Mouse (Mus musculus): ENCODE results near the gene Ikbip. TPM values are rescaled to one million over a fixed set of nuclear protein-coding genes. Genes with fewer than 3 reads are reported as not detected.
A peak's percentile ranks its signal among the peaks of the same experiment; 100 is the strongest.

The Ikbip gene
- polyA plus RNA-seq, 1 experiment from 2014 or later = 12.1 TPM

- 86% methylated on average over 2 of the region's 2 CpGs for WGBS
- H3K4me3 ChIP-seq (replicated peaks; ENCODE audit: low read length) = no peak overlapping the region
- ATAC-seq = no peak
These were observed 6.1 kb upstream of the Ikbip start for GRCm38 (mm10) chr10:91076667-91077066.

DNA sequence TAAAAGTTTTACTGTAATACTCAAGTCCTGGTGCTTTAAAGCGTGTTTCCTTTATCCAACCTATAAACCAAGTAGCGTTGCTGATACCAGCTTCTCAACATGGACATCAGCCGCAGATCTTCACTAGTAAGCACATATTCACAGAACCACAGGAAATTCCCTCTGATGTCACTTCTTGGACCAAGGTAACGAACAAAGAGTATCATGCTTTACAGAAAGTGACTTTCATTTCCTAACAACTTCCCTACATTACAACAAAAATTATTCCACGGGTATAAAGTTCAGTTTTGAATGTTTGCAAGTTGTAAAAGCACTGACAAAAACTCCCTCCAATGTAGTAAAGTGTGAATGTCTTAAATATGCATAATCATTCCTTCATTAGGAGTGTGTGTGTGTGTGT is 2.2 kb upstream of the Ikbip start:
- no peak for ATAC-seq
- 85% methylated on average over 5 of the region's 5 CpGs for WGBS
- H3K27me3 ChIP-seq (replicated peaks; ENCODE audit: control insufficient read depth, insufficient read depth, low read length) = no peaks in the 10 kb centered on the region
- peaks cover 6% of the 10 kb centered on the region for H3K4me1 ChIP-seq (replicated peaks; ENCODE audit: control insufficient read depth, insufficient read depth, low read length)
- H3K27ac ChIP-seq (ENCODE audit: low read length) = no peak overlapping the region
- H3K9ac ChIP-seq (replicated peaks; ENCODE audit: low read depth, low read length) = no peak overlapping the region
- H3K36me3 ChIP-seq (ENCODE audit: control insufficient read depth, insufficient read depth) = no peaks in the 10 kb centered on the region
- H3K4me3 ChIP-seq (replicated peaks; ENCODE audit: low read length) = no peak overlapping the region
- no peak overlapping the region for H3K4me2 ChIP-seq (ENCODE audit: low read length)
- H3K9me3 ChIP-seq (ENCODE audit: control insufficient read depth, low read length) = no peaks in the 10 kb centered on the region

More at GRCm38 (mm10) chr10:91076667-91077066, 6.1 kb upstream of the Ikbip start:
- H3K4me2 ChIP-seq (ENCODE audit: low read length) = no peak overlapping the region
- no peaks in the 10 kb centered on the region for H3K9me3 ChIP-seq (ENCODE audit: control insufficient read depth, low read length)
- peaks cover 2% of the 10 kb centered on the region; the same call in 1 of the 2 replicates for H3K36me3 ChIP-seq (ENCODE audit: control insufficient read depth, insufficient read depth)
- H3K4me1 ChIP-seq (replicated peaks; ENCODE audit: control insufficient read depth, insufficient read depth, low read length) = peaks cover 3% of the 10 kb centered on the region
- H3K27ac ChIP-seq (ENCODE audit: low read length) = no peak overlapping the region
- no peaks in the 10 kb centered on the region for H3K27me3 ChIP-seq (replicated peaks; ENCODE audit: control insufficient read depth, insufficient read depth, low read length)
- H3K9ac ChIP-seq (replicated peaks; ENCODE audit: low read depth, low read length) = no peak overlapping the region

GRCm38 (mm10) chr10:91081959-91082507 is 707 bp upstream of the Ikbip start:
- no peak; the same call in 1 of the 2 replicates for ATAC-seq
- no peaks in the 10 kb centered on the region for H3K27me3 ChIP-seq (replicated peaks; ENCODE audit: control insufficient read depth, insufficient read depth, low read length)
- H3K4me1 ChIP-seq (replicated peaks; ENCODE audit: control insufficient read depth, insufficient read depth, low read length) = peaks cover 6% of the 10 kb centered on the region
- 0% methylated on average over 26 of the region's 27 CpGs for WGBS
- H3K9ac ChIP-seq (replicated peaks; ENCODE audit: low read depth, low read length) = peak overlapping the region; percentile 87
- peak overlapping the region; percentile 77 for H3K4me2 ChIP-seq (ENCODE audit: low read length)
- no peaks in the 10 kb centered on the region for H3K36me3 ChIP-seq (ENCODE audit: control insufficient read depth, insufficient read depth)
- H3K27ac ChIP-seq (ENCODE audit: low read length) = peak overlapping the region; percentile 85
- H3K4me3 ChIP-seq (replicated peaks; ENCODE audit: low read length) = peak overlapping the region; percentile 89
- H3K9me3 ChIP-seq (ENCODE audit: control insufficient read depth, low read length) = no peaks in the 10 kb centered on the region

GRCm38 (mm10) chr10:91083393-91083927 is 720 bp downstream of the Ikbip start:
- H3K9ac ChIP-seq (replicated peaks; ENCODE audit: low read depth, low read length) = peak overlapping the region; percentile 72
- peak overlapping the region; percentile 70 for H3K4me2 ChIP-seq (ENCODE audit: low read length)
- peaks cover 6% of the 10 kb centered on the region for H3K4me1 ChIP-seq (replicated peaks; ENCODE audit: control insufficient read depth, insufficient read depth, low read length)
- WGBS = 41% methylated on average over 12 of the region's 12 CpGs
- no peaks in the 10 kb centered on the region for H3K9me3 ChIP-seq (ENCODE audit: control insufficient read depth, low read length)
- no peaks in the 10 kb centered on the region for H3K27me3 ChIP-seq (replicated peaks; ENCODE audit: control insufficient read depth, insufficient read depth, low read length)
- peak overlapping the region; percentile 89 for H3K4me3 ChIP-seq (replicated peaks; ENCODE audit: low read length)
- H3K27ac ChIP-seq (ENCODE audit: low read length) = peak overlapping the region; percentile 57; the same call in 1 of the 2 replicates
- H3K36me3 ChIP-seq (ENCODE audit: control insufficient read depth, insufficient read depth) = no peaks in the 10 kb centered on the region
- ATAC-seq = no peak

DNA sequence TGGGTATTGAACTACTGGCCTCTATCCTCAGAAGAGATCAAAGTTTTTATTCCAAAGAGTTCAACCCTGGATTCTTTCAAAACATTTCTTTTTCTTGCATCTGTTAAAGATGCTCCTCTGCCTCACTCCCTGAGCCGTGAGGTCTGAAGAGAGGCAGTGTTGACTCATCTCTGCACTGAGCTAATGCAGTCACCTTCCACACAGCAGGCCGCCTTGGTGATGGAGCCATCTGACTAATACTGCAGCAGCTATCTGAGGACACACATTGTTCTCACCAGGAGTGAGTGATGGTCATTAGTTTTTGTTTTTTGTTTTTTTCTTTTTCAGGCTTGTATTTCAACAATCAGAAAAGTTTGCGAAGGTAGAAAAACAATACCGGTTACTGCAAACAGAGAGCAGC is 10.1 kb downstream of the Ikbip start:
- Histone ChIP-seq H3K4me3 (replicated peaks; ENCODE audit: low read length) (no peak overlapping the region), H3K36me3 (ENCODE audit: control insufficient read depth, insufficient read depth) (no peaks in the 10 kb centered on the region), H3K9me3 (ENCODE audit: control insufficient read depth, low read length) (no peaks in the 10 kb centered on the region), H3K9ac (replicated peaks; ENCODE audit: low read depth, low read length) (no peak overlapping the region), H3K27me3 (replicated peaks; ENCODE audit: control insufficient read depth, insufficient read depth, low read length) (no peaks in the 10 kb centered on the region), H3K27ac (ENCODE audit: low read length) (no peak overlapping the region), H3K4me1 (replicated peaks; ENCODE audit: control insufficient read depth, insufficient read depth, low read length) (no peaks in the 10 kb centered on the region), H3K4me2 (ENCODE audit: low read length) (no peak overlapping the region)
- no peak for ATAC-seq
- 90% methylated on average over 4 of the region's 4 CpGs for WGBS

DNA sequence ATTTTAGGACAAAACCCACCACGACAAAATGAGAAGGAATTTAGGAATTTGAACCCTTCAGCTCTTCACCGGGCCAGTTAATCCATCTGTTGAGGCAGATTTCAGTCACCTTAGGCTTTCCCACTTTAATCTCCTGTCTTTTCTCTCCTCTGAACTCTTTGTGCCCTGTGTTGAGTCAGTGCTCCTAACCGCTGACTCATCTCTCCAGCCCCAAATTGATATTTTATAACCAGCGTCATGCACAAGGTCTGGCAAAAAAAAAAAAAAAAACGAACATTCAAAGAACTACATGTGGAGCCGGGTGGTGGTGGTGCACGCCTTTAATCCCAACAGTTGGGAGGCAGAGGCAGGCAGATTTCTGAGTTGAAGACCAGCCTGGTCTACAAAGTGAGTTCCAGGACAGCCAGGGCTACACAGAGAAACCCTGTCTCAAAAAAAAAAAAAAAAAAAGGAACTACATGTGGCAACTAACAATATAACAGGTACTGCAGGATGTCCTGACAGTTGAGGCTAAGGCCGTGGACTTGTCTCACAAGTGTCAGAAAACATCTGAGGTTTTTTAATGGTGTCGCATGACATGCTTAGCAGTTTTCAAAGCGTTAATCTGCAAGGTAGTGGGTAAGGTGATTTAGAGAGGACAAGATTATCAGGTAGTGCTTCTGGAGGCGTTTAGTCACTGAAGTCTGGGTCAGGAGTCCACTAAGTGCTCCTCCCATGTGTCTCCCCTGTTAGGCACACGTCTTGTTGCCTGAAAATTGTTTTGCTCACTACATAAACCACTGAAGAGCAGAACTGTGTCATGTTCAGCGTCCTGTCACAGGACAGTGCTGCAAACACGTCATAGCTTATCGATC is 11.7 kb downstream of the Ikbip start:
- H3K9me3 ChIP-seq (ENCODE audit: control insufficient read depth, low read length) = no peaks in the 10 kb centered on the region
- no peaks in the 10 kb centered on the region for H3K4me1 ChIP-seq (replicated peaks; ENCODE audit: control insufficient read depth, insufficient read depth, low read length)
- 89% methylated on average over 15 of the region's 15 CpGs for WGBS
- no peaks in the 10 kb centered on the region for H3K27me3 ChIP-seq (replicated peaks; ENCODE audit: control insufficient read depth, insufficient read depth, low read length)
- H3K4me3 ChIP-seq (replicated peaks; ENCODE audit: low read length) = no peak overlapping the region
- H3K27ac ChIP-seq (ENCODE audit: low read length) = no peak overlapping the region
- no peaks in the 10 kb centered on the region for H3K36me3 ChIP-seq (ENCODE audit: control insufficient read depth, insufficient read depth)
- no peak for ATAC-seq
- no peak overlapping the region for H3K9ac ChIP-seq (replicated peaks; ENCODE audit: low read depth, low read length)
- no peak overlapping the region for H3K4me2 ChIP-seq (ENCODE audit: low read length)

- H3K27me3 ChIP-seq (replicated peaks; ENCODE audit: control insufficient read depth, insufficient read depth, low read length) = no peaks in the 10 kb centered on the region
- H3K9ac ChIP-seq (replicated peaks; ENCODE audit: low read depth, low read length) = no peak overlapping the region
- WGBS = 95% methylated on average over 8 of the region's 8 CpGs
- no peaks in the 10 kb centered on the region for H3K9me3 ChIP-seq (ENCODE audit: control insufficient read depth, low read length)
- no peaks in the 10 kb centered on the region for H3K36me3 ChIP-seq (ENCODE audit: control insufficient read depth, insufficient read depth)
- no peak overlapping the region for H3K4me3 ChIP-seq (replicated peaks; ENCODE audit: low read length)
- no peak overlapping the region for H3K27ac ChIP-seq (ENCODE audit: low read length)
- H3K4me1 ChIP-seq (replicated peaks; ENCODE audit: control insufficient read depth, insufficient read depth, low read length) = no peaks in the 10 kb centered on the region
- ATAC-seq = no peak
- H3K4me2 ChIP-seq (ENCODE audit: low read length) = no peak overlapping the region
These were observed 15.3 kb downstream of the Ikbip start for GRCm38 (mm10) chr10:91098056-91098455.

- no peak for ATAC-seq
- H3K4me2 ChIP-seq (ENCODE audit: low read length) = no peak overlapping the region
- no peaks in the 10 kb centered on the region for H3K9me3 ChIP-seq (ENCODE audit: control insufficient read depth, low read length)
- no peak overlapping the region for H3K27ac ChIP-seq (ENCODE audit: low read length)
- H3K4me1 ChIP-seq (replicated peaks; ENCODE audit: control insufficient read depth, insufficient read depth, low read length) = no peaks in the 10 kb centered on the region
- no peak overlapping the region for H3K9ac ChIP-seq (replicated peaks; ENCODE audit: low read depth, low read length)
- H3K4me3 ChIP-seq (replicated peaks; ENCODE audit: low read length) = no peak overlapping the region
- no peaks in the 10 kb centered on the region for H3K36me3 ChIP-seq (ENCODE audit: control insufficient read depth, insufficient read depth)
- 96% methylated on average over 1 of the region's 1 CpGs for WGBS
- H3K27me3 ChIP-seq (replicated peaks; ENCODE audit: control insufficient read depth, insufficient read depth, low read length) = no peaks in the 10 kb centered on the region
These were observed 17.4 kb downstream of the Ikbip start for GRCm38 (mm10) chr10:91100101-91100500.

DNA sequence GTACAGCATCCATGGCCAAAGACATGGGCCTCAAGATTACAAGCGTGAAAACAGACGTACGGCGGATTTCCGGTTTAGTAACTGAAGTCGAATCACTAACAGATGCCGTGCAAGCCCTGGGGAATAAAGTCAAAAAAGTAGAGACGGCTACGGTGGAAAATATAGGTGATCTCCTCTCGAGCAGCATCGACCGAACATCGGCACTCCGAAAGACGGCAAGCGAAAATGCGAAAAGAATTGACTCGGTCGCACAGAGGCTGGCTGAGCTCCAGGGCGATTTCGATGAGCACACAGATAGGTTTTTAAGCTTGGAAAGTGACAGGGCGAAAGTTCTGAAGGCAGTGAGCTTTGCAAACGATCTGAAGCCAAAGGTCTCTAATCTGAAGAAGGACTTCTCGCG is 19.2 kb downstream of the Ikbip start:
- no peak overlapping the region for H3K9ac ChIP-seq (replicated peaks; ENCODE audit: low read depth, low read length)
- no peaks in the 10 kb centered on the region for H3K27me3 ChIP-seq (replicated peaks; ENCODE audit: control insufficient read depth, insufficient read depth, low read length)
- H3K9me3 ChIP-seq (ENCODE audit: control insufficient read depth, low read length) = no peaks in the 10 kb centered on the region
- no peak overlapping the region for H3K4me3 ChIP-seq (replicated peaks; ENCODE audit: low read length)
- ATAC-seq = no peak
- WGBS = 94% methylated on average over 25 of the region's 25 CpGs
- no peaks in the 10 kb centered on the region for H3K36me3 ChIP-seq (ENCODE audit: control insufficient read depth, insufficient read depth)
- H3K4me2 ChIP-seq (ENCODE audit: low read length) = no peak overlapping the region
- H3K27ac ChIP-seq (ENCODE audit: low read length) = no peak overlapping the region
- H3K4me1 ChIP-seq (replicated peaks; ENCODE audit: control insufficient read depth, insufficient read depth, low read length) = no peaks in the 10 kb centered on the region

Data from forebrain, embryonic 16.5 days (tissue).